Mouse (Mus musculus): ENCODE data around the gene Anxa9. TPM values are rescaled to one million over a fixed set of nuclear protein-coding genes. Genes with fewer than 3 reads are reported as not detected.

The Anxa9 gene
- polyA plus RNA-seq, 1 experiment, result 0.97 TPM

DNA sequence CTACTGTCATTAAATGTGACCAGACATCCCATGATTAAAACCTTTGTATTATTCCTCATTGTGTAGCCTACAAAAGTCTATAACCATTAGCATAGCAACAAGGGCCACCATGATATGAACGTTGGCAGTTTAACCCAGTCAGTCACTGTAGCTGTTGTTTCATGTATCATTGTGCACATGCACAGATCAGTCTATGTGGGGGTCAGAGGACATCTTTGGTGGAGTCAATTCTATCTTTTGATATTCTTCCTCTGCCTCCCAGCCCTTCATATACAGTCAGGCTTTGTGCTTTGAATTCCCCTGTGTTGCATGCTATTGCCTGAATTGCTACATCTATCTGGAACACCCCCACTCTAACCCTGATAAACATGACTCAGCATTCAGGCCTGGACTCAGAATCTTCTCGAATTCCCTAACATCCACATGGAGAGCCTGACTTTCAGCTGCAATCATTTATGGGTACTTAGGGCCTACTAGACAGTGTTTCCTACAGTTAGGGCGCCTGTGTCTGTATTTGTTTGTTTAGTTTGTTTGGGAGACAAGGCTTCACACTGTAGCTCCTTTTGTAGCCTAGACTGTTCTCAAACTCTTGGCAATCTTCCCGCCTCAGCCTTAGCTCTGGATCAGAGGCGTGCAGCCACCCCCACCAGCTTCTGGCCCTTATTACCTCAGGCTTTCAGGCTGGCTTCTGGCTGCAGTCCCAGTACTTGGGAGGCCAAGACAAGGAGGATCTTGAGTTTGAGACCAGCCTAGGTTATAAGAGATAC lies 60.3 kb downstream of the Anxa9 start:
- TF ChIP-seq GATA1 (IDR thresholded peaks at IDR 0.05; ENCODE audit: low read length), result no peak

Other genes starting within 250 kb of the Anxa9 start
- 24.3 and 27.7 TPM in 2 replicates for gene Pip5k1a, start 200.2 kb downstream of the Anxa9 start, polyA plus RNA-seq (2012)
- gene Vps72, start 196.2 kb downstream of the Anxa9 start, polyA plus RNA-seq (2012), result 298 and 449 TPM in 2 replicates
- gene Tmod4, start 182.7 kb downstream of the Anxa9 start, polyA plus RNA-seq (2012), result 0.24 and 0.26 TPM in 2 replicates
- 5.1 and 6.4 TPM in 2 replicates for gene Scnm1, start 173.2 kb downstream of the Anxa9 start, polyA plus RNA-seq (2012)
- gene Lysmd1, start 173.1 kb downstream of the Anxa9 start, polyA plus RNA-seq (2012), result 5.6 and 9.6 TPM in 2 replicates
- not detected in 2 replicates for gene Tnfaip8l2, start 164.8 kb downstream of the Anxa9 start, polyA plus RNA-seq (2012)
- 1.6 and 2.4 TPM in 2 replicates for gene Sema6c, start 146.7 kb downstream of the Anxa9 start, polyA plus RNA-seq (2012)
- gene Gabpb2, start 89.3 kb downstream of the Anxa9 start, polyA plus RNA-seq (2012), result 3.0 and 3.9 TPM in 2 replicates
- 142 and 147 TPM in 2 replicates for gene Cdc42se1, start 78.4 kb downstream of the Anxa9 start, polyA plus RNA-seq (2012)
- gene Mllt11, start 75.0 kb downstream of the Anxa9 start, polyA plus RNA-seq (2012), result 2.4 and 4.8 TPM in 2 replicates
- gene Gm128, start 65.6 kb downstream of the Anxa9 start, polyA plus RNA-seq (2012), result not detected in 2 replicates
- gene Bnipl, start 56.0 kb downstream of the Anxa9 start, polyA plus RNA-seq (2012), result not detected in 2 replicates
- gene Mindy1, start 25.8 kb downstream of the Anxa9 start, polyA plus RNA-seq (2012), result 82.1 and 111 TPM in 2 replicates
- gene Prune1, start 25.1 kb downstream of the Anxa9 start, polyA plus RNA-seq (2012), result 2.4 and 3.3 TPM in 2 replicates
- 461 and 746 TPM in 2 replicates for gene Cers2, start 7.6 kb upstream of the Anxa9 start, polyA plus RNA-seq (2012)
- 54.7 and 74.2 TPM in 2 replicates for gene Setdb1, start 50.0 kb upstream of the Anxa9 start, polyA plus RNA-seq (2012)
- not detected in 2 replicates for gene 4930558C23Rik, start 95.7 kb upstream of the Anxa9 start, polyA plus RNA-seq (2012)
- gene Arnt, start 127.2 kb upstream of the Anxa9 start, polyA plus RNA-seq (2012), result 49.7 and 51.0 TPM in 2 replicates
- not detected in 2 replicates for gene Ctsk, start 192.1 kb upstream of the Anxa9 start, polyA plus RNA-seq (2012)
- not detected in 2 replicates for gene Ctss, start 219.6 kb upstream of the Anxa9 start, polyA plus RNA-seq (2012)